Mouse (Mus musculus) kidney, adult 9 months (tissue): ENCODE data around the gene Fgfr2.
A peak's percentile ranks its signal among the peaks of the same experiment; 100 is the strongest.

Source experiments
- DNase-seq: peaks from one replicate; pipeline ENCODE4 v3.0.0; 2022

Gene Fgfr2

DNA sequence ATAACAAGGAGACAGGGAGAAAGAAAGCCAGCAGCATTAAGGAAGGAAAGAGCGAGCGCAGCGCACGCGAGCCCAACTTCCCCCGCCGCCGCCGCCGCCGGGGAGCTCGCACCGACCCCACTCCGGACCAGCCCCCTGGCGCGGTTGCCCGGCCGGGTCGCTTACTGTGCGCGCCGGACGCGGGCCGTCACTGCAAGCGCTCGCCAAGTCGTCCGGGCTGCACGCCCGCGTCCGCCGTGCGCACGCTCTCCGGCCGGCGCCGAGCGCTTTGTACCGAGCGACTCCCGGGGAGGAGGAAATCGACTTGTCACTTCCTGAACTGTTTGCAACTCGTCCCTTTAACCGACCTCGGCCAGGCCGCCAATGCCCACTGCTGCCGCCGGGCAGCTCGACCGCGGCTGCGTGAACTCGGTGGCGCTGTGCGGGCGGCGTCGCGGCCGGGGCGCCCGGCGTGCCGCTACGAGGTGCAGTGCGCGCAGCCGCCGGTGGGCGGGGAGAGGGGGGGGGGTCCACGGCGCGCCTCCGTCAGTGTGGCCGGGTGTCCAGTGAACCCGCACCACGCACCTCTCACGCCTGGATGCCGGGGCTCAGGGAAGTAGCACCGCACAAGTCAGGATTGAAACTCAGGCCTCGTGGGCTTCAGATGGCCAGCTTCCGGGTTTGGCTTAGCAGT lies 309.6 kb downstream of the Fgfr2 start, which contains the start of gene Fam53b:
Fam53b (minus strand) TSS at position 471 of the 673 bp plus-strand sequence.
- DNase-seq = peak; percentile 74

DNA sequence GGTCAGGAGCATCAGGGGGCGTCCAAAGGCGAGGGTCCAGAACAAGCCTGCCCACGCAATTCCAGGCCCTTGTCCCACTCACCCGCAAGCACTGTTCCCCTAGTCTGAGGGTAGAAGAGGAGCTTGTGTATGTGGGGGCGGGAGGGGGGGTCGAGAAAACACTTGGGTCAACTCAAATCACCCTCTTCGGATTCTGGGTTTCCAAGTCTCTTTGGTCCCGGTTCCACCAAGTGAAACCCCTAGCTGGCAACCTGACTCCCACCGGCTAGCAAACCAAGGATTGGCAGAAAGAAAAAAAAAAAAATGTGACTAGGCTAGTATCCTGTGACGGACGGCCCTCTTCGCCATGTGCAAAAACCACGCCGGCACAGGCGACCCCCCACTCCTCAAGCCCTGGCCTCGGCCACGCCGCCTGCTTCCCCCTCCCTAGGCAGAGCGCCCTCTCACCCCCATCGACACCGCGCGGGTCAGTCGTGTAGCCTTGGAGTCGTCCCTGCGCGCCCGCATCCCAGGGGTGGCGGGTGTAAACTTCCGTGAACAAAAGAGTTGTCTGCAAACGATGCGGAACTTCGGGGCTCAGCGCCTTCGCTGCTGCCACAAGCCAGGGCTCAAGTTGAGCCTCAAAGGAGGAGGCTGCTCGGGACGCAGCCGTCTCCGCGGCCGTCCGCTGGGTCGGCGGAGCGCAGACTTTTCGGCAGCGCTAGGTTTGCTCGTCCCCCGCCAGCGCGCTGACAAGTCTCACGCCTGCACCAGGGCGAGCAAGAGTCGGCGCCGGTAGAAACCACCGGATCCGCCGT lies 310.3 kb downstream of the Fgfr2 start:
- DNase-seq = peak; percentile 40

DNA sequence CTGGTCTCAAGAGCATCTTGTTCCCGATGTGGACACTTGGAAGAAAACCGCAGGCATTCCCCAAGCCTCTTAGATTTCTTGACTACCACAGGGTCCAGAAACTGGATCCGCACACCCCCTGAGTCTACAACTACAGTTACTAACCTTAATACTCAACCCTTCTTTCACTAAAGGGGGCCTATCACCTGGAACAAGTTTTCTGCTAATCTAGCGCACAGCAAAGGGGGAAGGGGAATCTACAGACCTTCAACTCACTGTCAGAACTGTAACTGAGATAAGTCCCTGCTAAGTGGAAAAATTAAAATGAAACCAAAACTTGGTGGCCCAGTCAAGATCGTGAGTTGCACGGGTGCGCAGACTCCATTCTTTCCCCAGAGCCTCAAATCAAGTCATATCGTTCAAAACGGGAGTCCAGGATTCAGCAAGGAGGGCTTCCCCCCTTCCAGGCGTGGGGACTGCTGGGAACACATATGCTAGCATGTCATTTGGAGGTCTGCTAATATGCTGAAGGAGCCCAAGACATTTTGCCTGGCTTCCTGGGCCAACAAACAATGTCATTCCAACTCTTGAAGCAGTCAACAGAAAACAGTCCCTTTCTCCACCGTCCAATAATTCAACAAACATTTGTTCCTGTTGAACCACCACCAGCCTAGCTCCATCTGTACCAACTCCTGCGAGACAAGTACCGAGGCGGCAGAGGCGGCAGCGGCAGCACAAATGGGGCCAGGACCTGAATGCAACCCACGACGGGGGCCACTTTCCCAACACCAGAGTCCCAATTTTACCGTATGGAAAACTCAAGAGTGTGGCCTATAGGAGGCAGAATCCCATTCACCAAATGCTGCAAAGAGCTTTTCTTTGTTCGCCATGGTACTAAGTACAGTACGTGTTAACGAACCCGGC lies 311.2 kb downstream of the Fgfr2 start:
- DNase-seq = peak; percentile 47

DNA sequence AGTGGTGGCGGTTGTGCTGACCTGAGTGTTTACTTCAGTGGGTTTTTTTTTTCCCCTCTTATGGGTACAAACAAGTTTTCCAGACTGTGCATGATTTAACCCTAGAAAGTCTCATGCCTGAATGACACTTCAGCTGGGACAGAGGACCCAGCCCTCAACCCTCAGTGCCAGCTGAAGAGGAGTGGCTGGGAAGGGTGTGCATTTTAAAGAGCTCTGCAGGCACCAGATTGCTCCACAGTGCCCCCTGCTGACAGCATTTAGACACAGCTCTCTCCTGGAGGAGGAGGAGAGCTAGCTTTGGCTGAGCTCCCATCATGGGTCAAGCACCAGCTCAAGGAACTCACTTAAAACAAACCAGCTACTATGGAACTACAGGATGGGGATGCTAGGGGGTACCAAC lies 312.3 kb downstream of the Fgfr2 start:
- DNase-seq = peak; percentile 94

DNA sequence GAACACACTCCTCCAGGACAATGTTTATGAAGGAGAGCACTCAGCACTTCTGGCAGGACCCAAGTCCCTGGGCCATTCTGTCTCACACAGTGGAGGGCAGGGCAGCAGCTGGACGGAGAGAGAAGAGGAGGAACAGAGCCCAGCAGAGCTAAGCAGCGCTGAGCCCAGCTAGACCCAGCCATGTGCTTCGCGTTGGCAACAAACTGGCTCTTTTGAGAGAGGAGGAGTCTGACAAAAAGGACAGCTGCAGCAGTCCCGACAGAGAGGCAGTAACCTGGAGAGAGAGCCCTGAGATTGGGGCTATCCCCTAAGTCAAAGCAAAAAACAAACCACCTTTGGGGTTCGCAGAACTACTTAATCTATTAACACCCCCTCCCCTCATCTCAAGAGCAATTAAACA lies 312.8 kb downstream of the Fgfr2 start:
- peak; percentile 61 for DNase-seq

DNA sequence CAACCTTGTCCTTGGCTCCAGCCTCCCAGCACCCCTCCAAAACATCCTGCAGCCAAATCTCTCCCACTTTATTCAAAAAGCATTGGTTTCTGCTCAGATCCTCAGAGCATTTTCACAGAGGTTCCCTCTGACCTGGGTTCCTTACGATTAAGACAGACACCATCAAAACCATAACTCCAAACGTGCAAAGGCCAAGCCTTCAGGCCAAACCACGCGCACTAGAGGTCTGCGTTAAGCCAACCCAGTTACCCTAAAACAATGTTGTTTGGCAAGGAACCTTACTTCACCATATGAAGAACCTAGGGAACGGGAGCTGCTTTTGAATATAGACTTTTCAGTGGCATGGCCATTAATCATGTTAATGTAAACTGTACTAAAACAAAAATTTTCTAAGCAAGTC lies 313.4 kb downstream of the Fgfr2 start:
- no peak for DNase-seq

DNA sequence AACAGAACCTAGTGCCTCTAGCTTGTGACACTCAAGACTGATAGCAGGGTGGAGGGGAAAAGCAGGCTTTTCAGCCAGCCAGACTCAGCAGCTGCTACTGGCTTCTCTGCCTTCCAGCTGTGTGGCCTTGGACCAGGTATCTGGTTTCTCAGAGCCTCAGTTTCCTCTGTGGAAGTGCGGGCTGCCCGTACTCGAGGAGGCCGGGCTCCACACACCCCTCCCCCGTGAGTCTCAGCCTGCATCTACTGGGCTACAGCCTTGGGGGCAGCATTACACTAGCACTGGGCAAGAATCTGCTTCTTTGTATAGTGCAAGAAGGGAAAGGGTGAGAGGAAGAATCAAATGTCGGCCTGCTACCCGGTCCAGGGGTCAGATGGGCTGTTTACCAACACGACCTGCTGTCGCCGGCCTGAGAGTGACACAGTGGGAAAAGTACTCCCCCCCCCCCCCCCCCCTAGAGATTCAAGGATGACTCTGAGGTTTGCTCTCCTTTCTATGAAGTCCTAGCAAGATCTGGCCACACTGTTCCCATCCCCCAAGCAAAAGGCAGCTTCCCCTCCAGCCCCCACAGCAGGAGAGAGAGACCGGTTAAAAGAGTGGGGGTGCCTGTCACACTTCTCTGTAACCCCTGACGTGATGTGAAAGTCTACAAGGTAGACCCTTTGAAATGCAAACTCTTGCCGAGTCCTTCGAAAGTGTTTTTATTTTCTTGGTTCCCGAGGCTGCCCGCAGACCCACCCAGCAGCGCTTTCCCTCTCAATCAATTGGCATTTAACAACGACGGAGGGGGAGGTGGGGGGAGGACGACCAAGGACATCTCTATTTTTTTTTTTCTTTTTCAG lies 314.1 kb downstream of the Fgfr2 start:
- peak; percentile 40 for DNase-seq

DNA sequence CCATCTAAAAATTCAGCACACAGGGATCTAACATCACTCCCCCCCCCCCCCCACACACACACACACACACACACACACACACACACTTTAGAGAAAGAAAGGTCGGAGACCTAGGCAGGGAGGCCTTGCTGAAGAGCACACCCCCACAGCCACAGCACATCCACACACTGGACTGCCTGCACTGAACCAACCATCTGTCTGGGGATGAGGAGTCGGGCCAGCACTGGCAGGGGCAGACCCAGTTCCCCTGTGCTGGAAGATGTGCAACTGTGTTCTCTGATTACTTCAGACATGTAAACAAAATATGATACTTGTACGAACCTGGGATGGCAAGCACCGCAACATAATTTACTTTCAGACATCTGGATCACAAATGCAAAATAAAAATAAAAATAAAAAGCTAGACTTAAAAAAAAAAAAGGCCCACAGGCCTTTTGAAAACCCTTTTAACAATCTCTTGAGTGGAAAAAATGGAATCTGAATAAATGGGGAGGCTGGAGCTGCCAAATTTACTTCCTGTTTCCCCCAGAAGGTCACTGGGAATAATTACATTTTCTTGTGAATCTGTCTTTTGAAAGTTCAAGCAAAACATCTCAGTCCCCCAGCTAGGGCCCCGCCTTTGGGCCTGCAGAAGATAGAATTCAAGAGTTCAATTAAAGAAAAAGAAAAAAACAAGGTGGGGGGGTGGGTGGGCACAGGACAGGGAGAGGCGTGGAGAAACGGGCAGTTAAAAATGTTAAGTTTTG lies 314.9 kb downstream of the Fgfr2 start:
- peak; percentile 26 for DNase-seq

DNA sequence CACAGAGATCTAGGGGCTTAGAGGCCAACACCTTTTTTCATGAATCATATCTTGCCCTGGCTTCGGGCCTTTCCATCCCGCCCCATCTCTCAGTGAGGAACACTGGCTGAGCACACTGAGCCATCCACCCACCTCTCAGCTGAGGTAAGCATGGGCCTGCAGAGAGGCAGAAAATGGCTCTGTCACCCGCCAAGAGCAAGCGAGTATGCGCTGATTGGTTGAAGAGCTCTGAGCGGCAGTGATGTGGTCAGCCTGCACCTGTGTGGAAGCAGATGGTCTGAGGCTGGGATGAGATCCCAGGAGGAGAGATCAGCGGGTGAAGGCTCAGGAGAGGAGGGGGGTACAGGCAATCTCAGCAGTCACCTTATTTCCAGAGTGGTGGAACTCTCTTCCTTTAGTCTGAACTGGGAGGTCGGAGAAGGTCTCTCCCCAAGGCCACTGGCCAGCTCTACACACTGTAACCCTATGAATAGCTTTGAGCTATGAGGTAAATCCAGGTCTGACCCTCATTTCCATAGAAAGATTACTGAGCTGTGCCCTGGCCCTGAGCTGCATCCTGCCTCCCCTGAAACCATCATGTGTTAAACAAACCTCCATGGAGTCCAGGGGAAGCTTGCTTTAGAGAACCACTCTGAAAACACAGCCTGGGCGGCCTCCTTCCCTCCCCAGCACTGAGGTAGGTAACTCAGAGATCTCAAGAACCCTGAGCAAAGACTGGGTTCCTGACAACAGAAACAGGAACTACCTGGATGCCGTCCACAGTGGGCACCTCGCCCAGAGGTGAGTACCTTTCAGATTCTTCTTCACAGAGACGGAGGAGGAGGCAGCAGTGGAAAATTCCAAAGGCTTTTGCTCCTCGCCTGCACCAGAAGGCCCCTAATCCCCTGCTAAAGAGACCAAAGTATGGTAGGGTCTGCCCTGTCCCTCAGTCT lies 316.0 kb downstream of the Fgfr2 start:
- peak; percentile 73 for DNase-seq

DNA sequence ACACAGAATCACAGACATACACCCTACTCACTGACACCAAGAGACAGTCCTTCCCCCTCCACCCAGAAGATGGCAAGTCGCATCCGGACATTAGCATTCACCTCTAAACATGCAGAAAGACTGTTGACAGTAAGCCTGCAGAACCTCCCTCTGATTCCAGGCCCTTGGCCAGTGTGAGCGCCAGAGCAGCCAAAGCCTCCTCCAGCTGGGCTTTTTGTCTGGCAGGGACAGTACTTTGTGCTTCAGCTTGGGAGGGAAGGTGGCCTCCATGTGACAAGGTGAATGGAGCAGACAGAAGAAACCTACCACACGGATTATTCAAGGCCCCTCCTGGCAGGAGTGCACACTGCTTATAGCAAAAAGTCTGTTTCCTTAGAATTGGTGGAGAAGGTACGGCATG lies 316.9 kb downstream of the Fgfr2 start:
- peak; percentile 14 for DNase-seq

DNA sequence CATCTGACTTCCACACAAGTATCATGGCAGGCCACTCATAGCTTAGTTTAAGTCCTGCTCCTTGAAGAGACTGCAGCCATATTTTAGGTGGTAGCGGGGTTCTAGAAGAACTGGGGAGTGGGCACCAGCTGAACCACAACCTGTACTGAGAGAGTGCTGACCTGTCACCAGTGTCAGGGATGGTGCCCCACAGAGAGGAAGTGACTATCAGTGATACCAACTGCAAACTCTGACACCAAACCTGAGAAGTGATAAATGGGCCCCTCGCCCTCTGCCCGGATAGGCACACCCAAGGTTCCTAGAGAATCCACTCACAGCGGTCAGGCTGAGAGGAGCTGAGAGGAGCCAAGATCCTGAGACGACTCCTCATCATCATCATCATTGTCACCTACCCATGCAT lies 318.2 kb downstream of the Fgfr2 start:
- no peak for DNase-seq

DNA sequence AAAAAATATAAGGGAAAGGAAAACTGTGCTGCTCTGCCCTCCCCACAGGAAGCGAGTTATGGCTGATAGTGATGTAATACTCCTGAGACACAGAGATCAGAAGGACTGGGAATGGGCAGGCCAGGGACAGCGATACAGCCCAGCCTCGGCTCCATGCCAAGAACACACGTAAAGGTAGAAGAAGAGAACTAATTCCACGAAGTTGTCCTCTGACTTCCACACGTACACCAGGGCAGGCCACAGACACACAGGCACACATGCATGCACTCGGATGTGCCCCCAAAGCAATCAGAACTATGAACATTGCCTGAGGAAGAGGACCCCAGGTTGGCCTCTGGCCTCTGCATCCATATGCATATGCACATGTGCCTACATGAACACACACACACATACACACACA lies 318.7 kb downstream of the Fgfr2 start:
- DNase-seq = peak; percentile 8

DNA sequence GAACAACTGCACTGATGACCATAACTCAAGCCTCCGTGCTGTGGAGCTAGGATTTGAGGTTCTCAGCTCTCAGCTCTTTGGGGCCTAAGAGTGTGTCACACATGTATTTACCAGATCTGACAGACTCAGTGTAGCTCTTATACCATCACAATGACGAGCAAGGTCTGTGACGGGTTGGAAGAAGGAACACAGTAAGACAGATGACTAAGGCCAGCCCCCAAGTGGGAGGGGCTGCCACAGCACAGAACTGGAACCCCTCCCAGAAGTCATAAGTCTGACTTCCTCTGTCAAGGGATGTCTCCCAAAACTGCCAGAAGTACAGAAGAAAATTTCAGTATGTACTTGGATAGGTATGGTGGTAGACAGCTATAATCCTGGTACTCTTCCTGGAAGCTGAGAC lies 319.2 kb downstream of the Fgfr2 start:
- peak; percentile 53 for DNase-seq

DNA sequence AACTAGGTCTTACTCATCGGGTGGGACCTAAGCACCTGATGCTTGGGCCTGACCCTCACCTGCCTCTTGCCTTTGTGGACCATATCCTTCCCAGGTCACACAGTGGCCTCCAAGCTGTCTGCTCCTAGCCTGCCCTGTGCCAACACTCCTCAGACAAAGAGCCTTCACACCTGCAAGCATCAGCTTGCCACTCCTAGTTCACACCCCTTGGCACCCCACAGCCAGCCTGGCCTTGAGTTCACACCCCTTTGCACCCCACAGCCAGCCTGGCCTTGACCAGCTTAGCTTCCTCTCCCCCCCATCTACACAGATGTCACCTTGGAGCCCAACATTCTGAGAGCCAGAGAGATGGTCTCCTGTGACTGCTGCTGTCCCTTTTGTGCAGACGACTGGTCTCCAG lies 319.8 kb downstream of the Fgfr2 start:
- no peak for DNase-seq

DNA sequence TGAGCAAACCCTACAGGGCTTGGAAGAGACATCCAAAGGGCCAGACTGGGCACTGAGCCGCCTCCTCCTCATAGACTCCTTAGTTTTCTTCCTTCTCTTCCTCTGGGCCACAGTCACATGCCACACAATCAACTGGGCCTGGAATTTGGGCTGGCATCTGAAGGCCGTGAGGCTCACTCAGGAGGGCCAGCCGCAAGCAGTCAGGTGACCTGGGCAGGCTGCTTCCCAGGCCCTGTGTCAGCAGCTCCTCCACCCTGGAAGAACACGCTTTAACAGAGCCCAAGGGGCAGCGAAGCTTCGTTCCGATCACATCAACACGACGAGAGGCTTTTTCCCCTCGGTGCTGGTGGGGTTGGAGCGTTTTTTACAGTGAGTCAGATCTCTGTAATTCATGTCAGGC lies 320.5 kb downstream of the Fgfr2 start:
- peak; percentile 46 for DNase-seq

DNA sequence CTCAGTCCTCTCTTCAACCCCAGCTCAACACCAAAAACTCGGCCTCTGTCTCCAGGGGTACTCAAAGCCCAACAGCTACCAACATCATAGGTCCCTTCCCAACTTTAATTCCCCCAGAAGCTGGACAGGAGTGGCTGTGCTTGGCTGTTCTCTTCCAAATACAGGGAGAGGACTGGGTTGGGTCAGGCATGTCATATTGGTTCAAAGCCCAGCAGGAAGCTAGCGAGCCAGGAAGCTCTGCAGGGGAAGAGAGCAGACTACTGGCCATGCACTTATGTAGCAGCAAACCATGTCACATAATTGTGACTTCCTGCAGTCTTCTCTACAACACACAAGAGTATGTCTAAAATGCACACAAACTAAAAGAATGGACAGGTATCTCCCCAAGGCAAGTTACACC lies 321.1 kb downstream of the Fgfr2 start:
- peak; percentile 37 for DNase-seq

DNA sequence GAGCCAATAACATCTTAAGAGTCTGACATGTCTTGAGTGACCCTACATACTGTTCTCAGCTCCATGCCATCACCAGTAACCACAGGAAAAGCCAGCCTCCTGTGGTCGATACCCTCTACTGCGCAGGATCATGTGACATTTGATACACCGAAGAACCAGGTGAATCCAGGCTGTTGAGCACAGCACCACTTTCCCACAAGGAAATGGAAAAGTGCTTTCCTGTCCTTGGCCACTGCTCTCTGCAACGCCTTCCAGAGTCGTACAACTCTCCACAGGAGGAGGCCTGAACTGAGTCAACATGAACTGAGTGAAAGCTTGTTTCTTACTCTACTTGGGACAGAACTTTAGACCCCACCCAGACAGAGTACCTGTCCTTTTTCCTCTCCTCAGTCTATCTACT lies 321.6 kb downstream of the Fgfr2 start:
- DNase-seq = no peak

DNA sequence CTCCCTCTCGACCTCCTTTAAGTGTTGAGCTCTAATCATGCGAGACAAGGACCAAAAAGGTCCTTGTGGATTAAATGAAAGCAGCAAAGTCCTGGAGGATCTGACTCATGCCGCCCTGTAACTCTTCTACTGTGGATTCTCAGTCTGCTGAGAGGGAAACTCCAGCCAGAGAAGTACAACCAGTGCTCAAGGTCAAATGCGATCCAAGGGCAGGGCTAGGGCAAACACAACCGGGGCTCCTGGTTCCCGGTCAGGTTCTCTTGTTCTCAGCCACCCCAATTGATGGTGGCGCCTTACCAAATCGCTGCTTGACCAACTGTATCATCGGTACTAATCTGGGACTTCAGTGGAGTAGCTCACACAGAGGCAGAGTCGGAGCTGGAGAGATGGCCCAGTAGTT lies 322.3 kb downstream of the Fgfr2 start:
- DNase-seq = peak; percentile 75

DNA sequence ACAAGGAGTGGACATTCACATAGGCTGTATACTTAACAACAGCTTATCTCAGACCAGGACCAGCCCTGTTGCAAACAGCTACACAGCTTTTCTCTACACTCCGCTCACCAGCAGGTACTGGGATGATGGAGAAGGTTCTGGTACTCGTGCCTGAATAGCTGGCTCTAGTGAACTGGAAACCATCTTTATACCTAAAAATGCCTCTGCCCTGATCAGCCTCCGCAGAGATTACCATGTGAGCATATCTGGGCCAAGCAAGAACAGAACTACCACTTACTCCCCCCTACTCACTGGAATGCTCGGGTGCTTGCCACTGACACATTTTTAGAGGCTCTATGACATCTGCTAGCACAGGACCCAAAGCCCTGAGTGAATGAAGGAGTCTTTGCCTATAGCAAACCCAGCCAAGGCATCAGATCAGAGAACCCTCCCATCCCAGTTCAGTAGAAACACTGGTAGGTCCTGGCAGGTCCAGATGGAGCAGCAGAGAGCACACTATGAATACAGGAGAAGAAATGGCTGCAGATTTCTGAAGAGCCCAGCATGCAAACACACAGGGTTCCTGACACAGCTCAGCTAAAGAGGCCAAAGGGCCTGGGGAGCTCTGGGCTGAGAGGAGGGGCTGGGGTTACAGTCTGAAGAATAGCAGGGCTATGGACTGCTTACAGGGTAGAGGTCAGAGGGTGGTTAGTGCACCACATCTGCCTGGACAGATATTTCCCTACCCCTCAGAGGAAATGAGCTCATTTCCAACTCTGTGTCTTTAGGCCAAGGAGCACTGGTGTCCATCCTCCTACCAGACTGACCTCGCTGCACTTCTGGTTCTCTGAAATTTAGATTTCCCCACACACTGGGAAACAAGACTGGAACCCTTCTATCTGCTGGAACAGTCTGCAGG lies 323.8 kb downstream of the Fgfr2 start:
- no peak for DNase-seq
